Mouse (Mus musculus): ENCODE results near the gene Arhgap17. TPM values are rescaled to one million over a fixed set of nuclear protein-coding genes. Genes with fewer than 3 reads are reported as not detected.
A peak's percentile ranks its signal among the peaks of the same experiment; 100 is the strongest.

The Arhgap17 gene
- total and polyA plus RNA-seq, 2 experiments from 2014 or later, result 6.4 to 8.9 TPM

- H3K4me3 ChIP-seq (ENCODE audit: low read depth, low read length), result no peak overlapping the region
- ATAC-seq (ENCODE audit: insufficient read depth, low read depth) (no peak), DNase-seq (ENCODE audit: low spot score) (no peak)
- no peak overlapping the region for H3K4me2 ChIP-seq (ENCODE audit: low read depth, low read length)
- no peaks in the 10 kb centered on the region for H3K4me1 ChIP-seq (ENCODE audit: control insufficient read depth, insufficient read depth)
- TF ChIP-seq CTCF (IDR thresholded peaks at IDR 0.05; ENCODE audit: low read depth) (peak; percentile 21; the same call in 1 of the 2 replicates), EP300 (IDR thresholded peaks at IDR 0.05; ENCODE audit: low read depth) (no peak)
- no peak overlapping the region for H3K27ac ChIP-seq (ENCODE audit: low read depth)
- H3K9ac ChIP-seq (replicated peaks; ENCODE audit: low read depth, low read length), result no peak overlapping the region
- 81% methylated on average over 7 of the region's 7 CpGs for WGBS
- H3K9me3 ChIP-seq (replicated peaks; ENCODE audit: control insufficient read depth, low read length), result no peaks in the 10 kb centered on the region
- H3K27me3 ChIP-seq (ENCODE audit: control insufficient read depth, insufficient read depth, low read length), result no peaks in the 10 kb centered on the region
- peaks cover 72% of the 10 kb centered on the region for H3K36me3 ChIP-seq (replicated peaks; ENCODE audit: control insufficient read depth, insufficient read depth, low read length)
Observed at GRCm38 (mm10) chr7:123295423-123295822, 74.3 kb downstream of the Arhgap17 start.

GRCm38 (mm10) chr7:123293898-123294297 lies 75.8 kb downstream of the Arhgap17 start:
- no peak overlapping the region for H3K9ac ChIP-seq (replicated peaks; ENCODE audit: low read depth, low read length)
- DNase-seq (ENCODE audit: low spot score), result no peak
- ATAC-seq (ENCODE audit: insufficient read depth, low read depth), result no peak
- no peaks in the 10 kb centered on the region for H3K9me3 ChIP-seq (replicated peaks; ENCODE audit: control insufficient read depth, low read length)
- H3K27ac ChIP-seq (ENCODE audit: low read depth), result no peak overlapping the region
- TF ChIP-seq EP300 (IDR thresholded peaks at IDR 0.05; ENCODE audit: low read depth), result no peak
- no peak for TF ChIP-seq CTCF (IDR thresholded peaks at IDR 0.05; ENCODE audit: low read depth)
- no peaks in the 10 kb centered on the region for H3K27me3 ChIP-seq (ENCODE audit: control insufficient read depth, insufficient read depth, low read length)
- H3K36me3 ChIP-seq (replicated peaks; ENCODE audit: control insufficient read depth, insufficient read depth, low read length), result peaks cover 71% of the 10 kb centered on the region
- H3K4me3 ChIP-seq (ENCODE audit: low read depth, low read length), result no peak overlapping the region
- 87% methylated on average over 7 of the region's 7 CpGs for WGBS
- no peak overlapping the region for H3K4me2 ChIP-seq (ENCODE audit: low read depth, low read length)
- no peaks in the 10 kb centered on the region for H3K4me1 ChIP-seq (ENCODE audit: control insufficient read depth, insufficient read depth)

- H3K36me3 ChIP-seq (replicated peaks; ENCODE audit: control insufficient read depth, insufficient read depth, low read length), result peaks cover 72% of the 10 kb centered on the region
- no peak overlapping the region for H3K9ac ChIP-seq (replicated peaks; ENCODE audit: low read depth, low read length)
- no peaks in the 10 kb centered on the region for H3K27me3 ChIP-seq (ENCODE audit: control insufficient read depth, insufficient read depth, low read length)
- H3K4me3 ChIP-seq (ENCODE audit: low read depth, low read length), result no peak overlapping the region
- no peak for DNase-seq (ENCODE audit: low spot score)
- no peak for ATAC-seq (ENCODE audit: insufficient read depth, low read depth)
- H3K9me3 ChIP-seq (replicated peaks; ENCODE audit: control insufficient read depth, low read length), result no peaks in the 10 kb centered on the region
- no peaks in the 10 kb centered on the region for H3K4me1 ChIP-seq (ENCODE audit: control insufficient read depth, insufficient read depth)
- H3K4me2 ChIP-seq (ENCODE audit: low read depth, low read length), result no peak overlapping the region
- no peak overlapping the region for H3K27ac ChIP-seq (ENCODE audit: low read depth)
- TF ChIP-seq CTCF (IDR thresholded peaks at IDR 0.05; ENCODE audit: low read depth) (no peak), EP300 (IDR thresholded peaks at IDR 0.05; ENCODE audit: low read depth) (no peak)
- WGBS, result 77% methylated on average over 8 of the region's 8 CpGs
Observed at GRCm38 (mm10) chr7:123291942-123292341, 77.8 kb downstream of the Arhgap17 start.

GRCm38 (mm10) chr7:123289176-123289575 lies 80.5 kb downstream of the Arhgap17 start:
- no peaks in the 10 kb centered on the region for H3K4me1 ChIP-seq (ENCODE audit: control insufficient read depth, insufficient read depth)
- no peaks in the 10 kb centered on the region for H3K9me3 ChIP-seq (replicated peaks; ENCODE audit: control insufficient read depth, low read length)
- H3K36me3 ChIP-seq (replicated peaks; ENCODE audit: control insufficient read depth, insufficient read depth, low read length), result peaks cover 65% of the 10 kb centered on the region
- no peak for DNase-seq (ENCODE audit: low spot score)
- no peak overlapping the region for H3K9ac ChIP-seq (replicated peaks; ENCODE audit: low read depth, low read length)
- no peak overlapping the region for H3K27ac ChIP-seq (ENCODE audit: low read depth)
- ATAC-seq (ENCODE audit: insufficient read depth, low read depth), result no peak
- H3K27me3 ChIP-seq (ENCODE audit: control insufficient read depth, insufficient read depth, low read length), result no peaks in the 10 kb centered on the region
- WGBS, result 70% methylated on average over 4 of the region's 4 CpGs
- H3K4me3 ChIP-seq (ENCODE audit: low read depth, low read length), result no peak overlapping the region
- no peak overlapping the region for H3K4me2 ChIP-seq (ENCODE audit: low read depth, low read length)
- TF ChIP-seq CTCF (IDR thresholded peaks at IDR 0.05; ENCODE audit: low read depth) (no peak), EP300 (IDR thresholded peaks at IDR 0.05; ENCODE audit: low read depth) (no peak)

- no peaks in the 10 kb centered on the region for H3K27me3 ChIP-seq (ENCODE audit: control insufficient read depth, insufficient read depth, low read length)
- WGBS, result 87% methylated on average over 3 of the region's 3 CpGs
- no peak for TF ChIP-seq CTCF (IDR thresholded peaks at IDR 0.05; ENCODE audit: low read depth)
- no peak for TF ChIP-seq EP300 (IDR thresholded peaks at IDR 0.05; ENCODE audit: low read depth)
- no peak for DNase-seq (ENCODE audit: low spot score)
- H3K9ac ChIP-seq (replicated peaks; ENCODE audit: low read depth, low read length), result no peak overlapping the region
- ATAC-seq (ENCODE audit: insufficient read depth, low read depth), result no peak
- H3K27ac ChIP-seq (ENCODE audit: low read depth), result no peak overlapping the region
- H3K4me3 ChIP-seq (ENCODE audit: low read depth, low read length), result no peak overlapping the region
- no peaks in the 10 kb centered on the region for H3K9me3 ChIP-seq (replicated peaks; ENCODE audit: control insufficient read depth, low read length)
- H3K4me1 ChIP-seq (ENCODE audit: control insufficient read depth, insufficient read depth), result no peaks in the 10 kb centered on the region
- peaks cover 63% of the 10 kb centered on the region for H3K36me3 ChIP-seq (replicated peaks; ENCODE audit: control insufficient read depth, insufficient read depth, low read length)
- no peak overlapping the region for H3K4me2 ChIP-seq (ENCODE audit: low read depth, low read length)
Observed at GRCm38 (mm10) chr7:123287903-123288302, 81.8 kb downstream of the Arhgap17 start.

- Histone ChIP-seq H3K27me3 (ENCODE audit: control insufficient read depth, insufficient read depth, low read length) (no peaks in the 10 kb centered on the region), H3K9me3 (replicated peaks; ENCODE audit: control insufficient read depth, low read length) (no peaks in the 10 kb centered on the region), H3K4me3 (ENCODE audit: low read depth, low read length) (no peak overlapping the region), H3K4me2 (ENCODE audit: low read depth, low read length) (no peak overlapping the region), H3K9ac (replicated peaks; ENCODE audit: low read depth, low read length) (no peak overlapping the region), H3K36me3 (replicated peaks; ENCODE audit: control insufficient read depth, insufficient read depth, low read length) (peaks cover 50% of the 10 kb centered on the region), H3K4me1 (ENCODE audit: control insufficient read depth, insufficient read depth) (no peaks in the 10 kb centered on the region), H3K27ac (ENCODE audit: low read depth) (no peak overlapping the region)
- TF ChIP-seq EP300 (IDR thresholded peaks at IDR 0.05; ENCODE audit: low read depth) (no peak), CTCF (IDR thresholded peaks at IDR 0.05; ENCODE audit: low read depth) (no peak)
- WGBS, result 95% methylated on average over 5 of the region's 5 CpGs
- ATAC-seq (ENCODE audit: insufficient read depth, low read depth) (no peak), DNase-seq (ENCODE audit: low spot score) (no peak)
Observed at GRCm38 (mm10) chr7:123285896-123286295, 83.8 kb downstream of the Arhgap17 start.
